Mouse (Mus musculus) myocyte (in vitro differentiated cells): ENCODE data around the gene Olfr742. TPM values are rescaled to one million over a fixed set of nuclear protein-coding genes. Genes with fewer than 3 reads are reported as not detected.

Source experiments
- polyA plus RNA-seq: library from polyadenylated mRNA; unstranded; fragments of >200 nt; fragmentation: generic; extraction: Trizol; gene quantifications from one replicate; pipeline ENCODE4 v1.2.1, GENCODE M21; 2012; ENCODE audit warnings: missing spikeins

Olfr742 gene
- polyA plus RNA-seq, 1 experiment, result not detected

Other genes with a start within 250 kb of the Olfr742 start
- gene Olfr732, start 219.4 kb upstream of the Olfr742 start, polyA plus RNA-seq, result not detected
- gene Olfr733, start 202.1 kb upstream of the Olfr742 start, polyA plus RNA-seq, result not detected
- gene Olfr734, start 176.8 kb upstream of the Olfr742 start, polyA plus RNA-seq, result not detected
- gene Olfr735, start 154.7 kb upstream of the Olfr742 start, polyA plus RNA-seq, result not detected
- not detected for gene Tlr11, start 145.7 kb upstream of the Olfr742 start, polyA plus RNA-seq
- not detected for gene Olfr736, start 122.4 kb upstream of the Olfr742 start, polyA plus RNA-seq
- not detected for gene Olfr738, start 96.0 kb upstream of the Olfr742 start, polyA plus RNA-seq
- gene Olfr739, start 85.0 kb upstream of the Olfr742 start, polyA plus RNA-seq, result not detected
- not detected for gene Olfr740, start 58.1 kb upstream of the Olfr742 start, polyA plus RNA-seq
- not detected for gene Olfr741, start 30.9 kb upstream of the Olfr742 start, polyA plus RNA-seq
- gene Olfr743, start 18.2 kb downstream of the Olfr742 start, polyA plus RNA-seq, result not detected
- gene Olfr744, start 111.3 kb downstream of the Olfr742 start, polyA plus RNA-seq, result not detected
- not detected for gene Olfr745, start 135.8 kb downstream of the Olfr742 start, polyA plus RNA-seq
- gene Olfr746, start 143.5 kb downstream of the Olfr742 start, polyA plus RNA-seq, result not detected
- not detected for gene Olfr747, start 189.6 kb downstream of the Olfr742 start, polyA plus RNA-seq
- gene Olfr748, start 203.8 kb downstream of the Olfr742 start, polyA plus RNA-seq, result not detected
- not detected for gene Olfr749, start 241.5 kb downstream of the Olfr742 start, polyA plus RNA-seq